Mouse (Mus musculus) forebrain, embryonic 12.5 days (tissue): ENCODE data around the gene Spi1. TPM values are rescaled to one million over a fixed set of nuclear protein-coding genes. Genes with fewer than 3 reads are reported as not detected.

ENCODE experiments used
- ATAC-seq: fragments of 200-750 bp; cut with Nextera tagmentation; 2 replicates; pipeline ENCODE4 v1.8.0; 2017; ENCODE audit warnings: moderate TSS enrichment; ENCODE audit not compliant: low FRiP score
- H3K27ac ChIP-seq: fragments of 300-500 bp; sonication (generic); 2 replicates; pipeline ENCODE4 v1.5.1; 2016; ENCODE audit warnings: mild to moderate bottlenecking
- H3K27me3 ChIP-seq: fragments of 300-500 bp; sonication (generic); 2 replicates; pipeline ENCODE4 v1.6.1; 2016; ENCODE audit warnings: mild to moderate bottlenecking
- H3K36me3 ChIP-seq: fragments of 300-500 bp; sonication (generic); replicated peaks from 2 replicates; pipeline ENCODE4 v1.6.1; 2016; ENCODE audit warnings: mild to moderate bottlenecking
- H3K4me1 ChIP-seq: fragments of 300-500 bp; sonication (generic); 2 replicates; pipeline ENCODE4 v1.6.1; 2016
- H3K4me2 ChIP-seq: fragments of 300-500 bp; sonication (generic); 2 replicates; pipeline ENCODE4 v1.6.1; 2016; ENCODE audit warnings: mild to moderate bottlenecking, moderate library complexity
- H3K4me3 ChIP-seq: fragments of 300-500 bp; sonication (generic); replicated peaks from 2 replicates; pipeline ENCODE4 v1.5.1; 2016; ENCODE audit warnings: mild to moderate bottlenecking
- H3K9ac ChIP-seq: fragments of 300-500 bp; sonication (generic); 2 replicates; pipeline ENCODE4 v1.6.1; 2016; ENCODE audit warnings: mild to moderate bottlenecking
- H3K9me3 ChIP-seq: fragments of 300-500 bp; sonication (generic); 2 replicates; pipeline ENCODE4 v1.6.1; 2016
- WGBS: fragments of 180-500 bp; shearing (Covaris S2); methylation state at CpG from one replicate; pipeline ENCODE4 v1.1.7; 2016; 5-methylcytosine and 5-hydroxymethylcytosine counted together
- polyA plus RNA-seq: library from polyadenylated mRNA; unstranded; fragments of >200 nt; fragmentation: Nextera tagmentation; extraction: Ambion mirVana; gene quantifications from 2 replicates; pipeline ENCODE4 v1.2.1, GENCODE M21; 2016

The Spi1 gene
- polyA plus RNA-seq, 1 experiment from 2014 or later = 2.7 TPM

GRCm38 (mm10) chr2:91119551-91119950 is 37.4 kb downstream of the Spi1 start:
- Histone ChIP-seq H3K27me3 (peaks cover 22% of the 10 kb centered on the region), H3K4me1 (peaks cover 4% of the 10 kb centered on the region), H3K9ac (no peak overlapping the region), H3K4me3 (no peak overlapping the region), H3K4me2 (no peak overlapping the region), H3K27ac (no peak overlapping the region), H3K36me3 (no peaks in the 10 kb centered on the region), H3K9me3 (no peaks in the 10 kb centered on the region)
- 88% methylated on average over 6 of the region's 6 CpGs for WGBS
- no peak for ATAC-seq

GRCm38 (mm10) chr2:91120261-91120671 is 38.1 kb downstream of the Spi1 start:
- Histone ChIP-seq H3K27me3 (peaks cover 18% of the 10 kb centered on the region), H3K4me2 (no peak overlapping the region), H3K36me3 (no peaks in the 10 kb centered on the region), H3K9me3 (no peaks in the 10 kb centered on the region), H3K4me1 (peaks cover 2% of the 10 kb centered on the region), H3K27ac (no peak overlapping the region), H3K9ac (no peak overlapping the region), H3K4me3 (no peak overlapping the region)
- no peak for ATAC-seq
- 76% methylated on average over 6 of the region's 6 CpGs for WGBS

- 90% methylated on average over 6 of the region's 6 CpGs for WGBS
- Histone ChIP-seq H3K4me1 (no peaks in the 10 kb centered on the region), H3K27me3 (peaks cover 12% of the 10 kb centered on the region), H3K36me3 (no peaks in the 10 kb centered on the region), H3K9ac (no peak overlapping the region), H3K27ac (no peak overlapping the region), H3K4me3 (no peak overlapping the region), H3K9me3 (no peaks in the 10 kb centered on the region), H3K4me2 (no peak overlapping the region)
- no peak for ATAC-seq
These were observed 38.8 kb downstream of the Spi1 start for GRCm38 (mm10) chr2:91121011-91121410.

DNA sequence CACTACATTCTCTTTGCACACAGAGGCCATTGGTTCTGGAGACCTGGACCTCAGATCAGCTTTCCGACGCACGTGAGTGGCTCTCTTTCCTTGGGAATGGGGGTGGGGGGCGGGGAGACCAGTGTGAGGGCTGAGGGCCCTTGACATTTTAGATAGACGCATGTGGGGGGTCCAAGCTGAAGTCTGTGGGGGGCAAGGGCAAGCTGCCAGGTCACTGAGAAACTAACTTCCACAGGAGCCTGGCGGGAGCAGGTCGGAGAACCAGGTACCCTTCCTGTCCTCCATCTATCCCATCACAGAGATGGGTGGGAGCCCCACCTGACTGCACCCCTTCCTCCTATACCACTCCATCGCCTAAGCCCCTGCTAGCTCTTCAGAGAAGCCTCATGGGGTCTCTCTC is 39.3 kb downstream of the Spi1 start:
- H3K4me3 ChIP-seq = no peak overlapping the region
- 0 out of 2 replicates have a peak, but pooled peaks cover 8% of the 10 kb centered on the region for H3K27me3 ChIP-seq
- H3K9me3 ChIP-seq = no peaks in the 10 kb centered on the region
- no peak overlapping the region for H3K27ac ChIP-seq
- ATAC-seq = no peak
- H3K9ac ChIP-seq = no peak overlapping the region
- no peaks in the 10 kb centered on the region for H3K4me1 ChIP-seq
- 66% methylated on average over 8 of the region's 8 CpGs for WGBS
- H3K36me3 ChIP-seq = no peaks in the 10 kb centered on the region
- H3K4me2 ChIP-seq = no peak overlapping the region

DNA sequence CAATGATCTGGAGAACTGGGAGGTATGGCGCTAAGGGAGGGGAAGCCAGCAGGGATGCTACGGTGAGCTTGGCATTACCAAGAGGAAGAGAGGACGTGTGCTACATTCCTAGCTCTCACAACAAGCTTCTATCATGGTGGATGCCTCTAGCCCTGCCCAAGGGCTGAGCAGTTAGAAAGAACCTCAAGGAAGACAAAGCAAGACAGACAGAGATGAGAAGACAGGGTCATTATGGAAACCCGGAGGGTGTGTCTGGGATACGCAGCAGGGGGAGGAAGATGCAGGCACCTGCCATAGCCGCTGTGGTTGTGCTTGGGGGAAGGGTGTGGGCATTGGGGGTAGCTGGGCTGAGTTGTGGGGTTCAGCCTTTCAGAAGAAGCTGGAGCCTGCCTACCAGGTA is 41.3 kb downstream of the Spi1 start:
- ATAC-seq = no peak
- Histone ChIP-seq H3K27me3 (no peaks in the 10 kb centered on the region), H3K9me3 (no peaks in the 10 kb centered on the region), H3K4me2 (no peak overlapping the region), H3K4me1 (no peaks in the 10 kb centered on the region), H3K36me3 (no peaks in the 10 kb centered on the region), H3K27ac (no peak overlapping the region), H3K9ac (no peak overlapping the region), H3K4me3 (no peak overlapping the region)
- 83% methylated on average over 6 of the region's 6 CpGs for WGBS

DNA sequence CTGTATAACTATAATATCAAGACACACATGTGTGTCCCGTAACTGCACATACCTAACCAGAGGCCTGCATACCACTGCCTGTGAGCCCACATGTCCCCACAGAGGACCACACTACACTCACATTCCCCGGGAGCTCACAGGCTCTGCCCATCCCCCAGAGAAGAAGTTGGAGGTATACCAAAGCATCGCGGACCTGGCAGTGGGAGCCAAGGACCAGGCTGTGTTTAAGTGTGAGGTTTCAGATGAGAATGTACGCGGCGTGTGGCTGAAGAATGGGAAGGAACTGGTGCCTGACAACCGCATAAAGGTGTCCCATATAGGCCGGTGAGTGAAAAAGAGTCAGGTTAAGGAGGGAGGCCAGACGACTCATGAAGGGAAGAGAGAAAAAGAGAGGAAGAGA is 42.9 kb downstream of the Spi1 start:
- 87% methylated on average over 10 of the region's 10 CpGs for WGBS
- H3K9me3 ChIP-seq = no peaks in the 10 kb centered on the region
- no peak overlapping the region for H3K27ac ChIP-seq
- no peak overlapping the region for H3K4me3 ChIP-seq
- no peaks in the 10 kb centered on the region for H3K27me3 ChIP-seq
- H3K36me3 ChIP-seq = no peaks in the 10 kb centered on the region
- H3K4me1 ChIP-seq = no peaks in the 10 kb centered on the region
- no peak overlapping the region for H3K9ac ChIP-seq
- H3K4me2 ChIP-seq = no peak overlapping the region
- ATAC-seq = no peak

GRCm38 (mm10) chr2:91128761-91129160 is 46.6 kb downstream of the Spi1 start:
- Histone ChIP-seq H3K4me1 (no peaks in the 10 kb centered on the region), H3K9ac (no peak overlapping the region), H3K27me3 (no peaks in the 10 kb centered on the region), H3K4me2 (no peak overlapping the region), H3K4me3 (no peak overlapping the region), H3K27ac (no peak overlapping the region), H3K9me3 (no peaks in the 10 kb centered on the region), H3K36me3 (no peaks in the 10 kb centered on the region)
- 83% methylated on average over 5 of the region's 5 CpGs for WGBS
- ATAC-seq = no peak

GRCm38 (mm10) chr2:91130126-91130525 is 47.9 kb downstream of the Spi1 start:
- H3K4me1 ChIP-seq = no peaks in the 10 kb centered on the region
- H3K9me3 ChIP-seq = no peaks in the 10 kb centered on the region
- H3K4me3 ChIP-seq = no peak overlapping the region
- H3K36me3 ChIP-seq = no peaks in the 10 kb centered on the region
- 91% methylated on average over 6 of the region's 6 CpGs for WGBS
- no peak for ATAC-seq
- no peaks in the 10 kb centered on the region for H3K27me3 ChIP-seq
- no peak overlapping the region for H3K4me2 ChIP-seq
- no peak overlapping the region for H3K9ac ChIP-seq
- no peak overlapping the region for H3K27ac ChIP-seq

GRCm38 (mm10) chr2:91131251-91131650 is 49.1 kb downstream of the Spi1 start:
- no peak overlapping the region for H3K27ac ChIP-seq
- H3K9ac ChIP-seq = no peak overlapping the region
- no peak for ATAC-seq
- H3K9me3 ChIP-seq = no peaks in the 10 kb centered on the region
- H3K4me3 ChIP-seq = no peak overlapping the region
- H3K27me3 ChIP-seq = no peaks in the 10 kb centered on the region
- no peaks in the 10 kb centered on the region for H3K4me1 ChIP-seq
- no peaks in the 10 kb centered on the region for H3K36me3 ChIP-seq
- 91% methylated on average over 15 of the region's 15 CpGs for WGBS
- H3K4me2 ChIP-seq = no peak overlapping the region

DNA sequence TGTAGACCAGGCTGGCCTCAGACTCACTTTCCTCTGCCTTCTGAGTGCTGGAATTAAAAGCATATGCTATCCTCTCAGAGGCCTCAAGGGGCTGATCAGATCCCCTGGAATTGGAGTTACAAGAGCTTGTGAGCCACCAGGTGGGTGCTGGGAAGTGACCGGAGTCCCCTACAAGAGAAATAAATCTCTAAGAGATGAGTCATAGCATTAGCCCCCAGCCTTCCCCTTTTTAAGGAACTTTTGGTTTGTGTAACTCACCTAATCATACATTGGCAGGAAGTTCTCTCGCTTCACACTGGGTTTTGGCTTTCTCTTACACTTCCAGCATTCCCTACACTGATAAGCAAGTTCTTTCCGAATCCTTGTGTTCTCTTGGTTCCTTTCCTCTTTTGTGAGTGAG is 49.8 kb downstream of the Spi1 start:
- no peaks in the 10 kb centered on the region for H3K4me1 ChIP-seq
- ATAC-seq = no peak
- WGBS = 90% methylated on average over 3 of the region's 3 CpGs

GRCm38 (mm10) chr2:91136513-91137412 is 54.6 kb downstream of the Spi1 start:
- H3K27me3 ChIP-seq = no peaks in the 10 kb centered on the region
- 90% methylated on average over 11 of the region's 11 CpGs for WGBS
- no peaks in the 10 kb centered on the region for H3K4me1 ChIP-seq
- H3K27ac ChIP-seq = no peak overlapping the region
- 0 out of 2 replicates have a peak, but pooled peaks have one; percentile 18 for ATAC-seq
- no peak overlapping the region for H3K4me2 ChIP-seq
- no peak overlapping the region for H3K9ac ChIP-seq
- no peak overlapping the region for H3K4me3 ChIP-seq
- peaks cover 46% of the 10 kb centered on the region for H3K36me3 ChIP-seq
- H3K9me3 ChIP-seq = no peaks in the 10 kb centered on the region

More for the DNA sequence above, 49.8 kb downstream of the Spi1 start:
- Histone ChIP-seq H3K4me2 (no peak overlapping the region), H3K27ac (no peak overlapping the region), H3K36me3 (peaks cover 1% of the 10 kb centered on the region; the same call in 1 of the 2 replicates), H3K4me3 (no peak overlapping the region), H3K9me3 (no peaks in the 10 kb centered on the region), H3K27me3 (no peaks in the 10 kb centered on the region), H3K9ac (no peak overlapping the region)

GRCm38 (mm10) chr2:91137481-91137880 is 55.3 kb downstream of the Spi1 start:
- Histone ChIP-seq H3K36me3 (peaks cover 53% of the 10 kb centered on the region), H3K9me3 (no peaks in the 10 kb centered on the region), H3K9ac (no peak overlapping the region), H3K4me1 (no peaks in the 10 kb centered on the region), H3K27ac (no peak overlapping the region), H3K27me3 (no peaks in the 10 kb centered on the region), H3K4me2 (no peak overlapping the region), H3K4me3 (no peak overlapping the region)
- WGBS = 85% methylated on average over 6 of the region's 6 CpGs
- no peak for ATAC-seq

DNA sequence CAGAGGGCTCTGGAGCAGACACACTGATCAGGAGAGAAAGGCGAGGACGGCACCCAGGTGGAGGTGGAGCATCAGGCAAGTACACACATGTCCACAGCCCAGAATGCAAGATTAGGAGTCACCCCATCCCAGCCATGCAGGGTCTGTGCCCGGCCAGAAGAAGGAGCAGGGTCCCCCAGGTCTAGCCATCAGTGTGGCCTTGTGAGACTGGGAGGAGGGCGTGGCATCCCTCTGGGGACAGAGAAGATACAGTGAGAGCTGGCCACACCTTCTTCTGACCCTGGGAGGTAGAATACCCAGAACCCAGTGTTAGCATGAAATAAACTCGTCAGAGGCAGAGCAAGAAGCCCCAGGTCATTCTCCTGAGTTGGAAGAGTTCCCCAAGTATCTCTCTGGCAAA is 57.1 kb downstream of the Spi1 start:
- Histone ChIP-seq H3K9ac (no peak overlapping the region), H3K4me3 (no peak overlapping the region), H3K4me1 (no peaks in the 10 kb centered on the region), H3K9me3 (no peaks in the 10 kb centered on the region), H3K27me3 (no peaks in the 10 kb centered on the region), H3K27ac (no peak overlapping the region), H3K36me3 (peaks cover 67% of the 10 kb centered on the region), H3K4me2 (no peak overlapping the region)
- WGBS = 79% methylated on average over 5 of the region's 5 CpGs
- ATAC-seq = no peak
